Mouse (Mus musculus): ENCODE measurements around the gene Ifit1bl1.
A peak's percentile ranks its signal among the peaks of the same experiment; 100 is the strongest.

DNA sequence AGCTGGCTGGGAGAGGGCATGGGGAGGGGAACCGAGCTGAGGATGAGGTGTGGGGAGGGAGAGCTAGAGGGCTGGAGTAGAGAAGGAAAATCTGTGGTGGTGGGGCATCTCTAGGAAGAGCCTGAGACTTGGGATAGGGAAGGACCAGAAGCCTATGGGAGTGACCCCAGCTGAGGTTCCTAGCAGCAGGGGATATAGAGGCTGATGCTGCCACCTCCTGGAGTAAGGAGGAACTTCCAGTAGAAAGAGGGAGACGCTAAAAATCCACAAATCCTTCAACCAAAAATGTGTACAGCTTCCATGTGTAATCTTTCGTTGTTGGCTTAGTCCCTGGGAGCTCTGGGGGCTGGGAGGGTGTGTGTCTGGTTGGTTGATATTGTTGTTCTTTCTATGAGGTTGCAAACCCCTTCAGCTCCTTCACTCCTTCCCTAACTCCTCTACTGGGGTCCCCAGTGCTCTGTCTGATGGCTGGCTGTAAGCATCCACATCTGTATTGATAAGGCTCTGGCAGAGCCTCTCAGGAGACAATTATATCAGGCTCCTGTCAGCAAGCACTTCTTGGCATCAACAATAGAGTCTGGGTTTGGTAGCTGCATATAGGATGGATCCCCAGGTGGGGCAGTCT is 35.3 kb upstream of the Ifit1bl1 start:
- TF ChIP-seq CTCF (IDR thresholded peaks at IDR 0.05; ENCODE audit: control insufficient read depth, insufficient read depth, low read length) (peak; percentile 67), POLR2A (IDR thresholded peaks at IDR 0.05; ENCODE audit: borderline replicate concordance, control insufficient read depth, low read depth, low read length) (no peak)

Data from bone marrow, adult 2 months (tissue).